Mouse (Mus musculus) limb, embryonic 11.5 days (tissue): ENCODE measurements around the gene Agpat4. TPM values are rescaled to one million over a fixed set of nuclear protein-coding genes. Genes with fewer than 3 reads are reported as not detected.
A peak's percentile ranks its signal among the peaks of the same experiment; 100 is the strongest.

ENCODE experiments used
- ATAC-seq: fragments of 200-750 bp; cut with Nextera tagmentation; 2 replicates; pipeline ENCODE4 v1.8.0; 2017; ENCODE audit warnings: low read depth; ENCODE audit not compliant: insufficient number of reproducible peaks, low FRiP score, low TSS enrichment
- DNase-seq: peaks from one replicate; pipeline ENCODE4 v3.0.0-alpha.2; 2015; ENCODE audit warnings: low spot score
- H3K27ac ChIP-seq: fragments of 300-500 bp; sonication (generic); replicated peaks from 2 replicates; pipeline ENCODE4 v1.5.1; 2014; ENCODE audit warnings: low read depth, mild to moderate bottlenecking, low read length
- H3K27me3 ChIP-seq: fragments of 300-500 bp; sonication (generic); 2 replicates; pipeline ENCODE4 v1.6.1; 2014; ENCODE audit warnings: mild to moderate bottlenecking, low read length, mixed read lengths; ENCODE audit not compliant: control insufficient read depth, insufficient read depth
- H3K36me3 ChIP-seq: fragments of 300-500 bp; sonication (generic); 2 replicates; pipeline ENCODE4 v1.6.1; 2014; ENCODE audit warnings: mild to moderate bottlenecking, low read length, moderate library complexity, mixed read lengths; ENCODE audit not compliant: control insufficient read depth, insufficient read depth
- H3K4me1 ChIP-seq: fragments of 300-500 bp; sonication (generic); 2 replicates; pipeline ENCODE4 v1.6.1; 2014; ENCODE audit warnings: low read length, mixed read lengths; ENCODE audit not compliant: control insufficient read depth, insufficient read depth
- H3K4me2 ChIP-seq: fragments of 300-500 bp; sonication (generic); 2 replicates; pipeline ENCODE4 v1.6.1; 2014; ENCODE audit warnings: low read depth, mild to moderate bottlenecking, moderate library complexity; ENCODE audit not compliant: severe bottlenecking
- H3K4me3 ChIP-seq: fragments of 300-500 bp; sonication (generic); 2 replicates; pipeline ENCODE4 v1.5.1; 2014; ENCODE audit warnings: low read depth, low read length
- H3K9ac ChIP-seq: fragments of 300-500 bp; sonication (generic); 2 replicates; pipeline ENCODE4 v1.6.1; 2014; ENCODE audit warnings: mild to moderate bottlenecking, low read length
- H3K9me3 ChIP-seq: fragments of 300-500 bp; sonication (generic); 2 replicates; pipeline ENCODE4 v1.6.1; 2016; ENCODE audit warnings: low read length; ENCODE audit not compliant: control insufficient read depth
- WGBS: fragments of 180-500 bp; shearing (Covaris S2); extraction: QIAGEN DNeasy Blood & Tissue Kit; methylation state at CpG from one replicate; pipeline ENCODE4 v1.1.7; 2014; 5-methylcytosine and 5-hydroxymethylcytosine counted together
- polyA plus RNA-seq: library from polyadenylated mRNA; unstranded; fragments of >200 nt; fragmentation: Nextera tagmentation; extraction: Ambion mirVana; gene quantifications from 2 replicates; pipeline ENCODE4 v1.2.1, GENCODE M21; 2014

Gene Agpat4
- polyA plus RNA-seq, 1 experiment from 2014 or later = 25.5 TPM

- Histone ChIP-seq H3K36me3 (peaks cover 18% of the 10 kb centered on the region), H3K9ac (no peak overlapping the region), H3K4me2 (no peak overlapping the region), H3K27me3 (no peaks in the 10 kb centered on the region), H3K4me3 (no peak overlapping the region), H3K4me1 (no peaks in the 10 kb centered on the region), H3K27ac (no peak overlapping the region), H3K9me3 (no peaks in the 10 kb centered on the region)
- no peak for ATAC-seq
- WGBS = 69% methylated on average over 6 of the region's 6 CpGs
- no peak for DNase-seq
Observed at GRCm38 (mm10) chr17:12258517-12258916, 140.0 kb downstream of the Agpat4 start.

GRCm38 (mm10) chr17:12259957-12260356 lies 141.5 kb downstream of the Agpat4 start:
- Histone ChIP-seq H3K9ac (no peak overlapping the region), H3K27ac (no peak overlapping the region), H3K4me2 (no peak overlapping the region), H3K36me3 (peaks cover 6% of the 10 kb centered on the region), H3K4me3 (no peak overlapping the region), H3K9me3 (no peaks in the 10 kb centered on the region), H3K4me1 (no peaks in the 10 kb centered on the region), H3K27me3 (no peaks in the 10 kb centered on the region)
- WGBS = 93% methylated on average over 8 of the region's 8 CpGs
- DNase-seq (no peak), ATAC-seq (no peak)

- H3K4me1 ChIP-seq = peaks cover 6% of the 10 kb centered on the region
- DNase-seq = no peak
- no peaks in the 10 kb centered on the region for H3K27me3 ChIP-seq
- 93% methylated on average over 7 of the region's 7 CpGs for WGBS
- no peak overlapping the region for H3K27ac ChIP-seq
- H3K4me3 ChIP-seq = no peak overlapping the region
- no peaks in the 10 kb centered on the region for H3K9me3 ChIP-seq
- no peak for ATAC-seq
- H3K4me2 ChIP-seq = no peak overlapping the region
- H3K36me3 ChIP-seq = peaks cover 4% of the 10 kb centered on the region
- no peak overlapping the region for H3K9ac ChIP-seq
Observed at GRCm38 (mm10) chr17:12261376-12261775, 142.9 kb downstream of the Agpat4 start.

GRCm38 (mm10) chr17:12261887-12262286 lies 143.4 kb downstream of the Agpat4 start:
- DNase-seq (no peak), ATAC-seq (no peak)
- 79% methylated on average over 2 of the region's 2 CpGs for WGBS

GRCm38 (mm10) chr17:12262851-12263250 lies 144.3 kb downstream of the Agpat4 start:
- Histone ChIP-seq H3K4me2 (no peak overlapping the region), H3K4me1 (peaks cover 14% of the 10 kb centered on the region), H3K36me3 (peaks cover 2% of the 10 kb centered on the region), H3K4me3 (no peak overlapping the region), H3K27me3 (no peaks in the 10 kb centered on the region), H3K9ac (no peak overlapping the region), H3K27ac (no peak overlapping the region), H3K9me3 (no peaks in the 10 kb centered on the region)
- 84% methylated on average over 8 of the region's 8 CpGs for WGBS
- DNase-seq (no peak), ATAC-seq (no peak)

More at GRCm38 (mm10) chr17:12261887-12262286, 143.4 kb downstream of the Agpat4 start:
- Histone ChIP-seq H3K27me3 (no peaks in the 10 kb centered on the region), H3K9ac (no peak overlapping the region), H3K27ac (no peak overlapping the region), H3K4me2 (no peak overlapping the region), H3K4me3 (no peak overlapping the region), H3K4me1 (peaks cover 11% of the 10 kb centered on the region), H3K36me3 (peaks cover 4% of the 10 kb centered on the region), H3K9me3 (no peaks in the 10 kb centered on the region)

GRCm38 (mm10) chr17:12263787-12264186 lies 145.3 kb downstream of the Agpat4 start:
- Histone ChIP-seq H3K9me3 (no peaks in the 10 kb centered on the region), H3K36me3 (peaks cover 2% of the 10 kb centered on the region), H3K27me3 (no peaks in the 10 kb centered on the region), H3K4me1 (peaks cover 14% of the 10 kb centered on the region), H3K27ac (no peak overlapping the region), H3K9ac (no peak overlapping the region), H3K4me3 (no peak overlapping the region), H3K4me2 (no peak overlapping the region)
- 81% methylated on average over 13 of the region's 13 CpGs for WGBS
- DNase-seq = no peak
- no peak for ATAC-seq

GRCm38 (mm10) chr17:12264293-12264692 lies 145.8 kb downstream of the Agpat4 start:
- H3K9me3 ChIP-seq = no peaks in the 10 kb centered on the region
- DNase-seq (no peak), ATAC-seq (no peak)
- no peak overlapping the region for H3K4me2 ChIP-seq
- H3K9ac ChIP-seq = no peak overlapping the region
- peaks cover 14% of the 10 kb centered on the region for H3K4me1 ChIP-seq
- no peak overlapping the region for H3K27ac ChIP-seq
- H3K36me3 ChIP-seq = peaks cover 2% of the 10 kb centered on the region
- H3K4me3 ChIP-seq = no peak overlapping the region
- no peaks in the 10 kb centered on the region for H3K27me3 ChIP-seq
- WGBS = 82% methylated on average over 3 of the region's 3 CpGs

GRCm38 (mm10) chr17:12265969-12266925 lies 147.7 kb downstream of the Agpat4 start:
- H3K27me3 ChIP-seq = no peaks in the 10 kb centered on the region
- no peaks in the 10 kb centered on the region; the same call in 1 of the 2 replicates for H3K36me3 ChIP-seq
- peaks cover 14% of the 10 kb centered on the region for H3K4me1 ChIP-seq
- H3K4me2 ChIP-seq = no peak overlapping the region
- H3K27ac ChIP-seq = peak overlapping the region; percentile 26; the same call in 1 of the 2 replicates
- no peaks in the 10 kb centered on the region for H3K9me3 ChIP-seq
- WGBS = 52% methylated on average over 21 of the region's 21 CpGs
- H3K4me3 ChIP-seq = no peak overlapping the region
- ATAC-seq = 0 out of 2 replicates have a peak, but pooled peaks have one; percentile 52
- peak; percentile 63 for DNase-seq
- no peak overlapping the region for H3K9ac ChIP-seq
